Mouse (Mus musculus) spleen, postnatal 36 days (tissue): Measurements from ENCODE around the gene Ripor3.
A peak's percentile ranks its signal among the peaks of the same experiment; 100 is the strongest.

Experiments
- DNase-seq, 2 experiments: peaks; one replicate each; pipeline ENCODE4 v3.0.0; 2022; ENCODE audit warnings: low spot score in 2 of 2, mixed read lengths in 1 of 2

Gene Ripor3

GRCm38 (mm10) chr2:167932727-167933231, 77.6 kb downstream of the Ripor3 start:
- DNase-seq, result peak in 1 of 2 experiments; percentile 48

- peak; percentile 99 for DNase-seq
Measured at GRCm38 (mm10) chr2:167931985-167932726, 78.3 kb downstream of the Ripor3 start, which contains the start of gene Ptpn1. Ptpn1 (plus strand) TSS chr2:167932057.

- DNase-seq, result no peak
Measured at GRCm38 (mm10) chr2:167930975-167931374, 79.4 kb downstream of the Ripor3 start.
